Mouse (Mus musculus): ENCODE measurements around the gene Cadm2.

The Cadm2 gene

DNA sequence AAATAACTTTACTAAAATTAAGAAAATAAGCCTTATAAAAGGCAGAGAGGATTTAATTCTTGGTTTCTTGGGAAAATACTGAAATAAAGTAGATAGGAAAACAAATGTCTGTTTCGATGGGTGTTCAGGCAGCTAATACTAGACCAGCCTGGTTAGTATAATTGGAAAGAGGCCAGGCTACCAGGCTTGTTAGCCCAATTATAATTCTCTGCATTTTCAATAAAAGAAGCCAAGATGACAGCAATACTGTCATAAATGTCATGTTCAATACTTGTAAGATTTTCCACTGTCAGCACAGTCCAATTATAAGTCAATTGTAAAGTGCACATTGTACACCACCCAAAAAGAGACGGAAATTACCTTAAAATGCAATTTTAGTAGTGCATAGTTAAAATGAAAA, 664.8 kb downstream of the Cadm2 start:
- DNase-seq (ENCODE audit: low read depth), result no peak

DNA sequence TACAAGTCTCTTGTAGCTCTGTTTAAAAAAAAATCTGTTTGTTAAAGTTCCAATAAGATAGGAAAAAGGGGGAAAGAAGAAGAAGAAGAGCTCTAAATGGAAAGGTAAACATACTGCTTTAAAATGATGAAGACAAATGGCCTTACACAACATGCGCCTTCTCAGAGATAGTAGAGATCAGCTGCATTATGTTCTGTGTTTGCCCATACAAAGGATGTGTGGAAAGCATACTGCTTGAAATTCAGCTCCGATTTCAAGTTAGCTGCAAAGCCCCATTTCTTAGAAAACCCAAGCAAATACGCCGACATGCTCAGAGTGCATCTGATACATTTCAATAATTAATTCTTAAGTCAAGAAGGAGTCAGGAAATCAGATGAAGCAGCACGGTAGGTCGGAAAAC, 684.4 kb downstream of the Cadm2 start:
- DNase-seq (ENCODE audit: low read depth), result no peak

DNA sequence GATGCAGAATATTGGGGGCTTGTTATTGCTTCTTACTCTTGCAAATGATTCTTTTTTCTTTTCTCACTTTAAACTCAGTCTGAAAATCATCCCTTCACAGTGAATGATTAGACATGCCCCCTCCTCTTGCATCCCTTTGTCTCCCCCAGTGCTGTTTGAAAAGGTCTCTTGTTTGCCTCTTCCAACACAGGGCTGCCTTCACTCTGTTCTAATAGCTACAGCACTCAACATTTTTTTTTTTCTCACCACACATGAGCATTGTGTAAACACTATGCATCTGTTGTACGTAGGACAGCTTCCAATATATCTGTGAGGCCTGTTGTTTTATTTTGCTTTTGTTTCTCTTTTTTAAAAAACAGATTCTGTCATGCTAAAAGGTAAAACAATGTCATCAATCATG, 695.2 kb downstream of the Cadm2 start:
- no peak for DNase-seq (ENCODE audit: low read depth)

DNA sequence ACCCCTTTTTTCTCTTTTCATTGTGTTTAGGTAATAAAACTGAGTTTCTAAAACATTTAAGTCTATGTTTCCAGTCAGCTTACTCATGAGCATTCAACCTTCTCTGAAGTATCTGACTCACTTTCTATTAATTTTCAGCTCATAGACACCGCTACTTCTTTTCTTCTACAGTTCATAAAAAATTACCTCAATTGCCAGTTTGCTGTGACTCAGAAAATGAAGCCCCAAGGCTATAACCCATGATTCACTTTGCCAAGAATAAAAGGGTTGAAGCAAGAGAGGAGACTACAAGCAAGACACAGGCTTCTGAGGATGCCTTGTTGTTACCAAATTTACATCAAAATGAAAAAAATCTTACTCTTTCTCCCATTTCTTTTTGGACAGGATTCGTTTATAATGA, 698.0 kb downstream of the Cadm2 start:
- peak; percentile 50 for DNase-seq (ENCODE audit: low read depth)

DNA sequence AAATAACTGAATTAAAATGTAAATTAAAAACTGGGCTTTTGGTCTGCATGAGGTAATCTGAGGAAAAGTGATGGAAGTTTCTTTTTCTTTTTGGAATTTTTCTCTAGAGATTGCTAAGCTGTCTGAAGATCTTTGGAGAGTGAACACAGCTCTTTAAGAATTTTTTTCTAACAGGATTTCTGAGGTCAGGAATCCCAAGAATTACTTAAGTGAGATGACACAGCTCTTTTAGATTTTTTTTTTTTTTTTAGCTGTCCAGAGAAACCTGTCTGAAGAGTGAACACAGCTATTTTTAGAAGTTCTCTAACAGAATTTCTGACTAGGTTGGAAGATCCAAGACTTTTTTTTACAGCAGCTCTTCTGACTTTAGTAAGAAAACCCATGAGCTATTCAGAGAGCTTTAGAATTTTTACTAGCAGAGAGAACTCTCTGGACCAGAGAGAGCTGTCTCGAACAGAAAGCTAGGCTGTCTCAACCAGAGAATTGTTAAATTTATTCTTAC, 699.2 kb downstream of the Cadm2 start:
- no peak for DNase-seq (ENCODE audit: low read depth)

DNA sequence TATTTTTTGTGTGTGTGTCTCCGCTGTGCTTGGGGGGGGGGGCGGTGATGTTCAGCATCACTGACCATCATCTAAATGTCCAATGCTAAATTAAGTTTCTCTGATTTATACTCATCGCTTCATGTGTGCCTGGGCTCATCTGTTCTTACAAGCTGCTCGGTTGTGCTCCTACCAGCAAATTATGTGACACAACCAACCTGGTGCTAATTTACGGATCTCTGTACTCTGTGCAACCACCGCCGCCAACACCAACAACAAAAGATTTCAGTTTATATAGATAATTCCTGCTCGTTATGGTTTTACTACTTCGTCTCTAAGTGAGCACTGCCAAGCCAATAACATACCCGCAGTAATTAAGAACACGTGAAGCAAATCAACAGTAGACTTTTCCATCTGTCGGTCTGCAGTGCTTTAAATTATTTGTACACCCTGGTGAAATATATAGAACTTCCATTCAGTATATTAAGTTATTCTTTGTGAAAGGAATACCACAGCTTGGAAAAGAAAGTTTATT, 700.8 kb downstream of the Cadm2 start:
- no peak for DNase-seq (ENCODE audit: low read depth)

DNA sequence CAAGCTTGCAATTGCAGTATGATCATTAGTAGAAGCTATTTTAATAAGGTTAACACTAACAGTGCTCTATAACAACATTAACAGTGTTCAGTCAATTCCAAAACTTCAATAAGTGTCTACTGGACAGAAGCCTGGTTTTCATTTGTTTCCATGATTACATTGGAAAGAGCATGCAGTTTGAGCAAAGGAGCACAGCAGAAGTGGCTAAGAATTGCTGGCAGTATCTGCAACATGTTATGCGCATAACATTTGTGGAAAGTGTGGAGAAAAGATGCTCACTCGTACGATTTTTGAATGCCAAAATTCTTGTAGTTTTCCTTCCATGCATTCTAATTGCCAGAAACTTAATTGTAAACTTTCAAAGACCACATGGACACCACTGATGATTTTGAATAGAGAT, 718.9 kb downstream of the Cadm2 start:
- no peak for DNase-seq (ENCODE audit: low read depth)

DNA sequence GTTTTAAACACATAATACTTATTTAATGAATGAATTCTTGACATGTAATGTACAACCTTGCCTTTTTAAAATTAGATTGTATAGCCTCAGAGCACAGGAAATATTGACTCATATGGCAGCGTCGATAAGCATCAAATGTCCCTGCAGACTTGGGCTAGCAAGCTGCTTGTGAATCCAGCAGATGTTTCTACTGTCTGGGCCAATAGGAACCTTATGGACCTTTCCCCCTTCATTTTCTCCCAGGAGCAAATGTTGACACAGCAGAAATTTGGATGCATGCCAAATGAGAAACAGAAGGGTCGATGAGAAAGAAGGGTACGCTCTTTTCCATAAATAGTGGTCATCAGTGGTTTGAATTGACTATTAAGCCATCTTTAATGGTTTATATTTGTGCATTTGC, 720.0 kb downstream of the Cadm2 start:
- no peak for DNase-seq (ENCODE audit: low read depth)

DNA sequence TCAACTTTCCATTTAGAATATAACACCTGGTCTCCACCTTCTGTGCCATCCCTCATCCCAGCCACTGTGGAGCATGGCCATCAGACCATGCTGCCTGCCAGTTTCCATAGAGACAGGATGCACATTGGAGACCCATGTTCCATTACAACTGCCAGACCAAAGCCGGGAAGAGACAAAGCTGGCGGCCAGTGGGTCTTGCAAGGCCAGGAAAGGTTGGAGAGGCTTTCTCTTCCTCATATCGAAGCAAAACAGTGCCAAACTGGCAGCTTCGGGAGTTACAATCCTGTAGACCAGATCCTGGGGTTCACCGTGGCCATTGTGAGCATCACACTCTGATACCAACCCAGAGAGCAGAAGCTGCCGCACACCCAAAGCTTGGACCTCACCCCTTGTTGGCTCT, 728.3 kb downstream of the Cadm2 start:
- DNase-seq (ENCODE audit: low read depth), result no peak

DNA sequence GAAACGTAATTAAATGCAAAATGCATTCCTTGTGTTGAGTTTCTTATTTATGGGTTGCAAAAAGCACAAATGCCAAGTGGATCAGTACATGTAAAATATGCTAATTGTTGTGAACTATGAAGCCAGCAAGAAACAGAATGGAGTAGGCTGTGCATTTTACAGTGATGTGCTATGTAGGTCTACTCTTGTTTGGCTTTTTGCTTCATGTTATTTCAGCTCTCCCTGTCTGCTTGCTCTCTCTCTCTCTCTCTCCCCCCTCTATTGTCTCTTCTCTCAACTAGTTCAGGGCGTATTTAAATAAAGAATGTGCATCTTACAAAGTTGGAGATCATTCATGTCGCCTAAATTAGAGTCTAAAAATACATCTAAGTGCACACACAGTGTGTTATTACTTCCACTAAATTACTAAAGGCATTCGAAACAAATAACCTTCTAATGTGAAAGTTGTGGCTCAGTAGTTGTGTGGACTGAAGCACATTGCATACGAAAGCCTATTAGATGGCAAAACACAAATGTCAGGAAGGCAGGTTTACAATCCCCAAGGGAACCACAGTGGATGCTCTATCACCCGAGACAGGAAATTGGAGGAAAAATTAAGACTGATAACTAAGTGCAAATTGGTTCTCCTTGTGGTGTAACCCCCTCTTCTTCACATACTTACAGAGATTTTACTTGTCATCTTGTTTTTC, 729.0 kb downstream of the Cadm2 start:
- DNase-seq (ENCODE audit: low read depth), result no peak

DNA sequence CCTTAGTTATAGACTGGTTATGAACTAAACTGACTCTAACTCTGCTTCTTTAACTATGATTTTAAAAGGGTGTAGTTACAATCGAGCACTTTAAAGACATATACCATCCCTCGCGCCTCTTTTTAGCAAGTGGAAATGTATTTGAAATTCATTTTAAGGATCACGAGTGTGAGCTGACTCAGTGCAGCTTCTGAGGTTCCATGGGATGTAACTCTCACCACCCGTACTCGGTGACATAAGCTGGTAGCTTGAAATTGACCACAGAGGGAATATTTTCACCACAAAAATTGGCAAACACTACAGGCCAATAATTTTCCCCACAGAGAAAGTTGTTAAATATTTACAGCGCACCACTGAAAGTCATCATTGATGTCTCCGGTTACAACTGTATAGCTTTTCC, 730.8 kb downstream of the Cadm2 start:
- no peak for DNase-seq (ENCODE audit: low read depth)

DNA sequence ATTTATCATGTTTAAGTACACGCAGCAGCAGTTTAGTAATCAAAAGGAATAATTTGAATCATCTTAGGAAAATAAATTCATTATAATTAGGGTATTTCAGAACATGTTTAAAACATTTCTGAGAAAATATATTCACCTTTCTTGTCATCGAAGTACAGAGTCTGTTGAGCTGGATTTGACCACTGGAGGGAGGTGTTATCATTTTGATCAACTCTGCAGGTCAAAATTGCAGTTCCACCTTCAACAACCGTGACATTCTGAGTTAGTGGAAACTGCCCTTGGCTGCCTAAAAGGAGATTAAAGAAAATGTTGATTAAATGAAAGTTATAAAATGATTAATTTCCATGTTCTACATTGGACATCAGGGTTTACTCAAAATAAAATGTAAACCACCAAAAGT, 738.1 kb downstream of the Cadm2 start:
- peak; percentile 33 for DNase-seq (ENCODE audit: low read depth)

DNA sequence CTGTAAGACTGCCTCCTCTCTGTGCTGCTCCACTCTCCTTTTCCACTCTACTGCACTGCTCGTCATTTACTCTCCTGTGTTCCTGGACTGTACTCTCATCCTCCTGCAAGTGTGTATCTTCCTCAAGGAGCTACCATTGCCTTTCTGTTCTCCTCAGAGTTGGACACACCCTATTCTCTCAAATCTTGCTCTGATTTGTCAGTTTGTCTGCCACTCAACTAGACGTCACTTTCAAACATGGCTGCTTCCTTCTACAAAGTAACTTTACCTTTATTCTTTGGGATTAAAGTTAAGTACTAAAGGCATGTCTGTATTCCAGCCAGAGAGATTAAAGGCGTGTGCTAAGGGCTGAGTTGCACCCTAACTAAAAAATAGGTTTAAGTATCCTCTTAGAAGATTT, 749.5 kb downstream of the Cadm2 start:
- peak; percentile 68 for DNase-seq (ENCODE audit: low read depth)

DNA sequence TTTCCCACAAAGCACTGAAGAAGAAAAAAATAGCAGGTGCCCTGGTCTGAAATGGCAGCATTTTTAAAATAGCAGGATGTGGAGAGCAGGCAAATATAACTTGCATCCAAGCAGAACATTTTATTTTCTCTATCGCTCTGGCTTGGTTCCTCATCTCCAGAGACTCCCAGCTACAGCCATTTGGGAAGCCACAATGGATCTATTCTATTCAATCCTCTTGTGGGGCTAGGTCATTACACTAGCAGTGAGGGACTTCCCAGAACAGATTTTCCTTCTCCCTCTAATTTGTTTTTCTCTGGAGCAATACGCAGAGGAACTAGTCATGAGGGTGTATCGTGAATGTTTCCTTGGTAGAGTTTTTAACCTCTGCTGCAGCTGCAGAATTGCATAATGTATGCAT, 769.7 kb downstream of the Cadm2 start:
- DNase-seq (ENCODE audit: low read depth), result no peak

DNA sequence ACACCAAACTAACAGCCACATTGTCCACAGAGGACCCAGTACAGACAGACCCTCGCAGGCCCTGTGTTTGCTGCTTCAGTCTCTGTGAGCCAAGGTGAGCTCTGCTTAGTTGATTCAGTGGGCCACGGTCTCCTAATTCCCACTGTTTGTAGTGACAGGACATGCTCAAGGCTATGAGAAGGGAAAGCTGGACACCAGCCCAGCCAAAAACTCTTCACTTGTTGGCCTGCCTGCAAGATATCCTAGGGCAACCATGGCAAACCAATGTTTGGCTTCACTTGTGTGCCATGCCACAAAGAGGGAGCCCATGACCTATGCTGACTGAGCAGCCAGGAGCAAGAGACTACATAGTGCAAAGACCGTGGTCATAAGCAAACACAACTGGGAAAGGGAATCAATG, 795.8 kb downstream of the Cadm2 start:
- DNase-seq (ENCODE audit: low read depth), result no peak

DNA sequence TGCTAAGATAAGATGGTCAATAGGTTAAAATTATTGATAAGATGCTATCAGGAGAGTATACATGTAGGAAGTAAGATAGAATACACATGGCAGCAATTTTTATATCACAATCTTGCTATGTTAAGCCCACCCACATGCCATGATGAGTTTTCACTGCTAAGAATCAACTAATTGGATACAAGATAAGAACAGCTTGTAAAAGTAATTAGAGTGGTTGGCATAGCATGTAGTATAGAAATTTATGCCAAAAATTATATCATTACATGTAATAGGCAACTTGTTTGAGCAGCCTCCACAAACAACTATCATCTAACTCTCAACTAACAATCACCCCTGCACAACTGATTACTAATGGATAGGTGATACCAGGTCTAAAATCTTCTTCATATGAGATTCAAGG, 809.2 kb downstream of the Cadm2 start:
- DNase-seq (ENCODE audit: low read depth), result no peak

DNA sequence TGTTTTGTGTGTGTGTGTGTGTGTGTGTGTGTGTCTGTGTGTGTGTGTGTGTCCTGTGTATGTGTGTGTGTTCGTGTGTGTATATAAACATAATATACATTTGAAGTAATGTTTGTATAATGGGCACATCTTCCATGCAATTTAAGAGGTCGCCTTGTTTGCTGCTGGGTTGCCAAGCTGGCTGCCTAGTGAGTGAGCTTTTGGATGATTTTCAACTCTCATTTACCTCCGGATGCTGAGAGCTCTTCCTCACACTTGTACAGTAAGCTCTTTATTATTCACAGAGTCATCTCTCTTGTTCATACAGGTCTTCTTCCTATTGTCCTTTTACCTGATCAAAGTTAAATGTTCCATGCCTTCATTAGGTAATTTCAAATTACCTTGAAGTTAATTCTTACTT, 822.5 kb downstream of the Cadm2 start:
- DNase-seq (ENCODE audit: low read depth), result no peak

DNA sequence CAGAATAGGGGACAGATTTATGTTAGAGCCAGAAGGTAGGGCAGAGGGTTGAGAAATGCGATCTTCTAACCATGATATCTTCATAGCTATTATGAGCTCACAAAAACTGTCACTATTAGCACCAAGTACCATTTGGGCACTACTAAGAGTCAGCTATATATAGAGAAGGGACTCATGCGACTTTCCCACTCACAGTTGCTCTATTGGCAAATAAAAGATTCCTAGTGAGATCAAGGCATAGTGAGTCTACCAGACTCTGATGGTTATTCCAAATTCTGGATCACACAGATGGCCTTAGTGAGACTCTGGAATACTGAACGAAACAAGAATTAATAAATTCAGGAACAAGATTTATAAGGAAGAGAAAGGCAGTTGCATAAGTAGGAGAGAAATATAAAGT, 827.6 kb downstream of the Cadm2 start:
- DNase-seq (ENCODE audit: low read depth), result no peak

DNA sequence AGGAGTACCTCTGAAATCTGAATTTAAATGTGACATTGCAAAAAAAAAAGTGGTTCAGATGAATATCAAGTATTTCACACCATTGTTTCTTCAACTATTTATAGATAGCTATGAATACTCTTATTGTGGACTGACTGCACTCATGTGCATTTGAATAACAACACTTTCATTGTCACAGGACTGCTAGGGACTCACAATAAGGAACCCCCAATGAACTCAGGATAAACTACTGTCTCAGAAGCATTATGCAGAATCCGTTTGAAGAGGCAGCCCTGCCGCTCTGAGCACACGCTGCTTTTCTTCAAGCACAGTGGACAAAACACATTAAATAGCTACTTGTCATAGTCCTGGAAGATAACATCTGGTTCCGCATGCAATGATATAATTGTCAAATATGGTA, 848.8 kb downstream of the Cadm2 start:
- no peak for DNase-seq (ENCODE audit: low read depth)

DNA sequence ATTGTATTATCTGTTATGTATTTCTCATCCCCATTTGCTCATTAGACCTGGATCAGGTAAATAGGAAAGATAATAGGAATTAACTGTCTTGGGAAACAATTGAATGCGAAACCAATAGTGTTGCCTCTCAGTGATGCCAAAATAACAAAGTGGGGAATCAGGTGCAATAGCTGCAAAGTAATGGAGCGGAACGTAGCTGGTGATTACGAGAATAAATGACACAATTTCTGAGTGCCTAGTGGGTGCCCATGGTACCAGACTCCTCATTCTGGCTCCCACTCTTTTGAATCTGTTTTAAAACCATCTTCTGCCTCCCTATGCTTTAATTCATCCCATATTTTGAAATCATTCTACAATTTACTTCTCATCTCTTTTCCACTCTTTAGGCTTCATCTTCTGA, 851.2 kb downstream of the Cadm2 start:
- no peak for DNase-seq (ENCODE audit: low read depth)

DNA sequence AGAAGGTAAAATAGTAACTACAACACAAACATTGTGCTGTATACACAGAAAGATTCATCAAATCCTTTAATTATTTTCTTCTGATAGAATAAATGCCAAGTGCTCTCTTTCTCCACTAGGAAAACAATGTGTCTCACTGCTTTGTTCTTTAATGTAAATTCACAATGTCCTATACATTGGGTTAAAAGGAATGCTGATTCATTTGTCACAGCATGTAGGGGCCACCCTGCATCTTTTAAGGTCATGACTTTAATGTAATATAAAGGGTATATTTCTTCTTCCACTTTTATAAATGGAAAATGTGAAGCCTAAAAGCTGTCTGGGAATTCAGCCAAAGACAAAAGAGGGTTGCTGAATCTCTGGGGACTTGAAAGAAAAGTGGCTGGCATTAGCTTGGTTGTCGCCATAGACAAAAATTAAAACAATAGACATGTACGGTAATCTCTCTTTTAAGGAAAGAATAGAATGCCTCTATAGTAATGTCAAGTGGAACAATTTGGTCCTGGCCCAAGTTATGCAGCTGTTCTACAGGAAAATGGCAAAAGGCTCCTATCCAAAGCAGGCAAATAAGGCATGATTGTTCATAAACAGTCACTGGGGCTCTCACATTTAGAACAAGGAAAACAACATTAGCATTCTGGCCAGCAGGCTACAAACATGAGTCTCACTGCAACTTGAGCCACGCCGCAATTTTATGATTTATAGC, 851.9 kb downstream of the Cadm2 start:
- no peak for DNase-seq (ENCODE audit: low read depth)

DNA sequence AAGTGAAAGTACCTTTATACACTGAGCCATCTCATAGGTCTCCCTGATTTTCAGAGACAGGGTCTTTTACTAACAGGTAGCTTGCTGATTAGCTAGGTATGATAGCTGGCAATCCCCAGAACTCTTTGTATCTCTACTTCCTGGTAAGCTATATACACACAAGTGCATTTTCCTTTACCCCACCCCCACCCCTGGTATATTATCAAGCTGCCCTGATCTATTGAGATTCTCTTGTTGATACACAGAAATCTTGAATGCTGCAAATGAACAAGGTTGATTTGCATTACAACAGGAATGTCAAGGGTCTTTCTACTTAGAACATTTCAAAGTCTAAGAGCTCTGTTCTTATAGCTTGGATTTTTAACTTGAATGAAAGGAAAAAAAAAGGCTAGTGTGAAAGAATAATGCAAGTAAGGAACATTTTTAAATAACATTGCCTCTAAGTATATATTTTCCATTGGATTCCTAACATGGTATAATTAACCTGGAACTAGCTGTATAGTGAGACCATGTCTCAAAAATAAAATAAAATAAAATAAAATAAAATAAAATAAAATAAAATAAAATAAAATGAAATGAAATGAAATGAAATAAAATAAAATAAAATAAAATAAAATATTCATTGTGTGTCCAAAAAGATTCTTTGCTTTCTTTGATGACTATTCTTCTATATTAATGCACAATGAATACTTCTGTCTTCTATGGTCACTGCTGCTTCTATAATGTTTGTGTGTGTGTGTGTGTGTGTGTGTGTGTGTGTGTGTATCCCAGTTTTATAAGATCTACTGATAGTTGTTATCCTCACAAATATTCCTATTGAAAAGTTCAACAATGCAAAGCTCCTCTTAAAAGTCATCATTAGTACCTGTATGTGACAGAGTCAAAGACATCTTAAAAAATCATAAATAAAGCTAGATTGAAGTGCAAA, 858.9 kb downstream of the Cadm2 start:
- DNase-seq (ENCODE audit: low read depth), result no peak

DNA sequence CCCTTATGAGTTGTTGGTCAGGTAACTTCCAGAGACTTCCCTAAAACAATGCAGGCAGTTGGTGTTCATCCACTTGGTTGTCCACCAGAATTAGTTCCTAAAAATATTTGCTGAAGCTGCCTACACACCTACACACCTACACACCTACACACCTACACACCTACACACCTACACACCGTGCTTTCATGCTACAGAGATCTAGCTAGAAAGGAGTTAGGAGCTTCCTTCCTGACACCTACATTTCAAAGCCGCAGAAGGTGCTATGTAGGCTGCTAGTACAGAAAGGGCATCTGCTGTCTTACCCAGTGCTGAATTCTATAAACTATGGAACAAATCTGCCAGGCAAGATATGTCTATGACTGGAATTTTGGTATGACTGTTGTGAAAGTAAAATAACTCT, 872.2 kb downstream of the Cadm2 start:
- no peak for DNase-seq (ENCODE audit: low read depth)

Data from NIH3T3 (cell line).